Mouse (Mus musculus): Measurements from ENCODE around the gene 5730596B20Rik.

- TF ChIP-seq CTCF (IDR thresholded peaks at IDR 0.05; ENCODE audit: control insufficient read depth, insufficient read depth, low read length): no peak
- no peak for TF ChIP-seq POLR2A (IDR thresholded peaks at IDR 0.05; ENCODE audit: borderline replicate concordance, control insufficient read depth, low read depth, low read length)
These were observed 6.2 kb downstream of the 5730596B20Rik start for GRCm38 (mm10) chr6:52183311-52184080.

All from bone marrow, adult 2 months (tissue).